Mouse (Mus musculus) cortical plate, adult 2 months (tissue): Measurements from ENCODE around the gene Lmntd1.

Source experiments
- CTCF ChIP-seq: fragments of 200-500 bp; IDR thresholded peaks from 2 replicates; pipeline ENCODE4 v1.5.1; 2011; ENCODE audit warnings: mild to moderate bottlenecking, control low read depth, low read length; ENCODE audit not compliant: insufficient read depth; ENCODE audit errors: extremely low read depth
- POLR2A ChIP-seq: fragments of 200-500 bp; IDR thresholded peaks from 2 replicates; pipeline ENCODE4 v1.6.1; 2011; ENCODE audit warnings: mild to moderate bottlenecking, low read length, control low read depth; ENCODE audit not compliant: insufficient read depth; ENCODE audit errors: extremely low read depth

GRCm38 (mm10) chr6:145369290-145369689, 244.8 kb downstream of the Lmntd1 start:
- TF ChIP-seq CTCF (no peak), POLR2A (no peak)
